Mouse (Mus musculus) adrenal gland, adult 18-20 months (tissue): ENCODE measurements around the gene Slc24a4. TPM values are rescaled to one million over a fixed set of nuclear protein-coding genes. Genes with fewer than 3 reads are reported as not detected.

ENCODE experiments used
- DNase-seq, 2 experiments: peaks; one replicate each; pipeline ENCODE4 v3.0.0; 2021 to 2022; ENCODE audit warnings: low spot score in 2 of 2
- long read RNA-seq, 2 experiments: library from polyadenylated mRNA; stranded (forward); transcript quantifications; one replicate each; pipeline ENCODE4 v2.0.0; 2021
- total RNA-seq, 2 experiments: library from RNA; stranded (reverse); gene quantifications; 1 replicate in 1 of 2; 2 replicates in 1 of 2; pipeline ENCODE4 v1.2.3; 2021

Slc24a4 gene
- 1 to 10 TPM in 1 of 2 experiments, under 1 TPM in 1; 0.42 to 1.1 TPM for total RNA-seq
- long read RNA-seq, experiment 1, result 0 reads
- long read RNA-seq, experiment 2, result 0 reads

GRCm38 (mm10) chr12:102128081-102128790 lies at the start of gene Slc24a4:
TSS of gene Slc24a4 (plus strand) at chr12:102128733.
- no peak for DNase-seq

GRCm38 (mm10) chr12:102082648-102083425 lies 45.7 kb upstream of the Slc24a4 start:
- no peak for DNase-seq

- no peak for DNase-seq
These were observed 38.0 kb upstream of the Slc24a4 start for GRCm38 (mm10) chr12:102090535-102090934.

GRCm38 (mm10) chr12:102092342-102093094 lies 36.0 kb upstream of the Slc24a4 start:
- DNase-seq, result no peak

- DNase-seq, result no peak
These were observed 22.5 kb upstream of the Slc24a4 start for GRCm38 (mm10) chr12:102105990-102106389.

GRCm38 (mm10) chr12:102108851-102109250 lies 19.7 kb upstream of the Slc24a4 start:
- no peak for DNase-seq

- no peak for DNase-seq
These were observed 16.0 kb upstream of the Slc24a4 start for GRCm38 (mm10) chr12:102112491-102112890.

- no peak for DNase-seq
These were observed 15.6 kb upstream of the Slc24a4 start for GRCm38 (mm10) chr12:102112901-102113300.

- no peak for DNase-seq
These were observed 15.1 kb upstream of the Slc24a4 start for GRCm38 (mm10) chr12:102113391-102113790.

- DNase-seq, result no peak
These were observed 12.0 kb upstream of the Slc24a4 start for GRCm38 (mm10) chr12:102116580-102116979.

- no peak for DNase-seq
These were observed 10.5 kb upstream of the Slc24a4 start for GRCm38 (mm10) chr12:102118014-102118413.

GRCm38 (mm10) chr12:102127601-102128000 lies 932 bp upstream of the Slc24a4 start:
- no peak for DNase-seq

GRCm38 (mm10) chr12:102128791-102129507 lies 416 bp downstream of the Slc24a4 start:
- DNase-seq, result peak; percentile 38

GRCm38 (mm10) chr12:102129508-102130030 lies 1.0 kb downstream of the Slc24a4 start:
- DNase-seq, result no peak

- no peak for DNase-seq
These were observed 11.2 kb downstream of the Slc24a4 start for GRCm38 (mm10) chr12:102139710-102140109.

- DNase-seq, result no peak
These were observed 12.8 kb downstream of the Slc24a4 start for GRCm38 (mm10) chr12:102141330-102141729.

GRCm38 (mm10) chr12:102147678-102148077 lies 19.1 kb downstream of the Slc24a4 start:
- no peak for DNase-seq

GRCm38 (mm10) chr12:102148746-102149145 lies 20.2 kb downstream of the Slc24a4 start:
- DNase-seq, result no peak

- DNase-seq, result no peak
These were observed 22.7 kb downstream of the Slc24a4 start for GRCm38 (mm10) chr12:102151185-102151584.

- no peak for DNase-seq
These were observed 25.3 kb downstream of the Slc24a4 start for GRCm38 (mm10) chr12:102153796-102154195.

GRCm38 (mm10) chr12:102154815-102155214 lies 26.3 kb downstream of the Slc24a4 start:
- no peak for DNase-seq
